Mouse (Mus musculus) testis, postnatal 10 days (tissue): ENCODE results near the gene Itpr1.

ENCODE experiments used
- DNase-seq: peaks from one replicate; pipeline ENCODE4 v3.0.0; 2021; ENCODE audit warnings: low spot score

The Itpr1 gene

GRCm38 (mm10) chr6:108325948-108326411, 113.1 kb downstream of the Itpr1 start:
- DNase-seq = no peak

- no peak for DNase-seq
Observed at GRCm38 (mm10) chr6:108326751-108327161, 113.9 kb downstream of the Itpr1 start.

GRCm38 (mm10) chr6:108327561-108327960, 114.7 kb downstream of the Itpr1 start:
- DNase-seq = no peak

- DNase-seq = no peak
Observed at GRCm38 (mm10) chr6:108328296-108328695, 115.4 kb downstream of the Itpr1 start.

DNA sequence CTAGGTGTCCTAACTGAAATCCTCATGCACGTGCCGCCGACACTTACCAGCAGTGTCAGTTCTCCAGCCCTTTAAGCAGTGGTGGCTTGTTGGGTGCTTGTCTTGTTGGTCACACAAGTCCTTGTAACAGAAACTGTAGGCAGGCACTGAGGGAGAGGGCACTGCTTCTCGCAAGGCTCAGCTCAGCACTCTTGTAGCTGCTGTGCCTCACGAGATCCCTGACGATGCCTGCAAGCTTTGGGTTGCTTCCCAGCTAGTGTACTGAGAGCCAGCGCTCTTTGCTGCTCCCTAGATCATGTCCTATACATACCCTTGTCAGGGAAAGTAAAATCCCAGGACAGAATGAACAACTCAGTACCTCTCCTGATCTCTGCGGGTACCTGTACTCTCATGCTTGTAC, 117.6 kb downstream of the Itpr1 start:
- no peak for DNase-seq

DNA sequence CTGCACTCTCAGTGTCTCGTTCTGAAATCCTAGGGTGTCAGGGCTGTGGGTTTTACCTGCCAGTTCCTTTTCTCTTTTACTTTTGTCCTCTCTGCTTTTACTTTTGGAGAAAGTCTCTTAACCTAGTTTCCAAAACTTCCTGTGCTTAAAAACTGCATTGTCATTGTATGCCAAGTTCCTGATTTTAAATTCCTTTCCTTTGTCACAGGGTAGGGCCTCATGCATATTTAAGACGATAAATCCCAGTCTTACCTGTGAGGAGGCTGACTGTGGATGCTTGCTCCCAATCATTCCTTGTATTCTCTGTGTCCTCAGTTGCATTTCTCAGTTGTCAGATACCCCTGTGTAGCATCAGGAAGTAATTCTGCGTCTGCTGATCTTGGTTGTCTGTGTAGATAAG, 118.4 kb downstream of the Itpr1 start:
- DNase-seq = no peak

DNA sequence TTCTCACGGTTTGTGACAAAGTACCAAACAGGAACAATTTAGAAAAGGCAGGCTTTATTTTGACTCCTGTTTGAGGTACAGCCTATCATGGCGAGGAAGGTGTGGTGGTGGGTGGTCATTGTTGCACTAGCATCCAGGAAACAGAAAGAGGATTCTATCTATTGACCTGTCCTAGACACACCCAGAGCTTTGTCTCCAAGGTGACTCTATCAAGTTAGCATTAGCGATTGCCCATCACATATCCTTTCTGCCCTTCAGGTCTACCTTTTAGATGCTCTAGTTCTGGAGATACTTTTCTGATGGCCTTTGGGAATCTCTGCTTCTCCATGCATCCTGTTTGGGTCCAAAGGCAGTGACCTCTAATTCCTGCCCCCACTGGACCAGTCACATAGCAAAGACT, 121.2 kb downstream of the Itpr1 start:
- no peak for DNase-seq

DNA sequence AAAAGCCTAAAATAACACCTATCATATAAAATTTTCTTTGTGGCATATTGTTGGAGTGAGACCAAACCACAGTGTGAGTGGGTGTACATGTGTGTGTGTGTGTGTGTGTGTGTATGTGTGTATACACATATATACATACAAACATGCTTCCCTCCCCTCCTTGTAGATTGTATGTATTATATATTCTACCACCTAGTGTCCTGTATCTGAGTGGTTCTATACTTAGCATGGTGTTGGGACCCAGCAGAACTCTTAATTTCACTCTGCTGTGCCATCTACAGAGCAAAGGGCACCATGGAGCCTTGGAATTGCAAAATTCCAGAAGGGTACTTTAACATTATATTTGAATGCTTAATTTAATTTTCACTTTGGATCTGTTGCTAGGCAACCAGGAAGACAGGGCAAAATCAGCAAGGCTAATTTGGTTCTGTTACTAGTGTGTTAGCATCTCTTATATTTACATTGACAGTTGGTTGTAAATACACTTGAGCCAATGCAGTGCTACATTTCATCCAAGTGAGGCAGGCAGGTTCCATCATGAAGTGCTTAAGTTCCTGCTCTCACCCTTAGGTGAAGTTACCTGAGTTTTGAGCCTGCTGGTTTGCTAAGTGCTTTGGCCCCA, 122.4 kb downstream of the Itpr1 start:
- no peak for DNase-seq

- no peak for DNase-seq
Observed at GRCm38 (mm10) chr6:108336506-108336905, 123.6 kb downstream of the Itpr1 start.

DNA sequence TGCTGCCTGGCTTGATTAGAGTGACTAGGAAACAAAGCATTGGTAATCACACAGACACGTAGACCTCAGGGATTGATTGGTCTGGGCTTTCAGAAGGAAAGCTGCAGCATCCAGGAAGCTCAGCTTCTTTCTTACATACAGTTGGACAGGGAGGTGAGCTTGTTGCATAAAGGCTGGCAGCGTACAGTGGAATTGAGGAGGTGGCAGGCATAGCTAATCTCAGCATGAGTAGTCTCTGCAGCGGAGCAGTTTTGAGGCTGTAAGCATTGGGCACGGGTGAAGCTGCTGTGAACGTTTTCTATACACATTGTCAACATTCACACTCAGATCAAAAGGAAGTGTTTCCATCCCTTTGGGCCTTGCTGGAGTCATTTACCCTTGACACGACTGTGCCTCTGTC, 124.4 kb downstream of the Itpr1 start:
- DNase-seq = no peak

DNA sequence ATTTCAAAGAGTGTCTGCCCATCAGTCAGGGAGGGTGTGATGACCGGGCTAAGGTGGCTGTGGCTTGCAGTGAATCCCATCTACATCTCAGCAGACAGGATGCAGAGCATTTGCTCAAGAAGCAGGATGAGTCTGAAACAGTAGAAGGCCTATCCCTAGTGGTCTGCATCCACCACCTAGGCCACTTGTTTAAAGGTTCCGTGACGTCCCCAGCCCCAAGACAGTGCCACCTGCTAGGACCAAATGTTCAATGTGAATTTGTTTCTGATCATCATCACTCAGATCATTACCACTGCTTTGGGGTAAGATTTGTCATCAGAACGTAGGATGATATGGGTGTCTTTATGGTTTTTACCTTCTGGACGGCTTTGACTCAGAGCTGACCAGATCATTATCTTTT, 125.5 kb downstream of the Itpr1 start:
- no peak for DNase-seq

DNA sequence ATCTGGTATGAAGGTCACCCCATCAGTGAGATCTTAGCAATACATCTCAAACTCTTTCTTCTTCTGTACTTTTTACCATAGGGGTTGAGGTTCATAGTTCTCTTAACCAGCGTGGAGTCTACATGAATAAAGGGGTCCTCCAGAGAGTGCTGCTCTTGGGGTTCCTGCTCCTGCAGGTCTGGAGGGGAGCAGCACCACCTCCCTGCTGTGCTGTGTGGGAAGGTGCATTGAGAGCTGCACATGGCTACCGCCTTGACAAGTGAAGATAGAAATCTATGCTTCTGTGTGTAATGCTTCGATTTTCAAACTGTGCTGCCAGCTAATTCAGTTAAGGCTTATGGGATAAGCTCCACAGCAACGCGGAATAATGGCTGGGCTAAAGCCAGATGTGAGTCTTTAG, 130.1 kb downstream of the Itpr1 start:
- DNase-seq = no peak

DNA sequence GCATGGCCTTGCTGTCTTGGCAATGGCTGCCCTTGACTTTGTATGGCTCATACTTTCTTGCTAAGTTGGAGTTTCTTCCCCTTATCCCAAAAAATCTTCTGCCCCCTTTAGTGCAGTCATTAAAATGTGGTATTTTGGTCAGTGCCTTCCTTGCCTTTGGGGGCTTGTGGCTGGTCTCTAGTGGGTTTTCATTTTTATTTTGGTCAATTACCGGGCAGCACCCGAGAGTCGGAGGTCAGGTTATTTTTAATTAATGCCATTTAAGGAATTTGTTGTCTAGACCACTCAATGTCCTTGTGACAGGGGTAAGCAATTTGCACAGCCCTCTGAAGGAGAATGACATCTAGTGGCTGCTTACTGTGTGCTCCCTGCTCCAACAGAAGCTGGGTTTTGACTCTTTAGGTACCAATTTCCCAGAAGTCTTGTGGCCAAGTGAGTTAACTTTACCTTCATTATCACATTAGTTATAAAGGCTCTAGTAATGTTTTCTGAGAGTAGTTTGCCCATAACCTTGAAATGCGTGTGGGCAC, 130.9 kb downstream of the Itpr1 start:
- no peak for DNase-seq

DNA sequence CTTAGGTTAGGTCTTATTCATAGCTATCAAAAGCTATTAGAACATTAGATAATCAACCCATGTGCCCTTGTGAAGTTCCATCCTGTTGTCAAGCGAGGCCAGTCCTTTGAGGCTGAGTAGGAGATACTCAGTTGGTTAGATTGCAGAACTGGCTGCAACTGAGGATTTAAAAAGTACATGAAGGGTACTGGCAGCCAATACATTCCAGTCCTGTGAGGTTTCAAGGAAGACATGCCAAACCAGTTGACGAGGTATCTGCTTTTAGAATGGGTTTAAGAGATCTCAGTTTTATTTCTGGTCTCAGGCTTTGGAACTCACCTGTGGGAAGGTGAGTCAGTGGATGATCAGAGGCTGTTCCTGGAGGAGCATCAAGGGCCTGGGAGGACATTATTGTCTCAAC, 137.9 kb downstream of the Itpr1 start:
- no peak for DNase-seq

- no peak for DNase-seq
Observed at GRCm38 (mm10) chr6:108351998-108352397, 139.1 kb downstream of the Itpr1 start.

- DNase-seq = no peak
Observed at GRCm38 (mm10) chr6:108367412-108367811, 154.5 kb downstream of the Itpr1 start.

- DNase-seq = no peak
Observed at GRCm38 (mm10) chr6:108369031-108369430, 156.1 kb downstream of the Itpr1 start.

- DNase-seq = no peak
Observed at GRCm38 (mm10) chr6:108371347-108371893, 158.5 kb downstream of the Itpr1 start.

DNA sequence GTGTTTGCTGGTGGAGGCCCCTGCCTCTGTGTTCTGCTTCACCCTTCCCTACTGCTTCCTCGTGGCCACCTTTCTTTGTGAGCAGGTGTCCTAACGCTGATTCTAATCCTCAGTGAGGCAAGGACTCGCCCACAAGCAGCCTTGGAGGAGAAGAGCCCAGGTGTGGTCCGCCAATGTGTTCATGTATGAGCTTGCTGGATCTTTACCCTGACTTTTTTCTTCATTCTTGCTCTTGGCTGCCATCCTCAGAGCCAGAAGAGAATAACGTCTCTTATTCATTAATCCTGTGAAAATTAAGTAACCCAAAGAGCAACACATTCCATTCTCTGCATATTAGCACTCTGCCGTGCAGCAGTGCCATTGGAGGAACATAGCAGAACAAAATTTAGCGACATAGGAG, 161.1 kb downstream of the Itpr1 start:
- DNase-seq = no peak

- no peak for DNase-seq
Observed at GRCm38 (mm10) chr6:108379041-108379440, 166.1 kb downstream of the Itpr1 start.

DNA sequence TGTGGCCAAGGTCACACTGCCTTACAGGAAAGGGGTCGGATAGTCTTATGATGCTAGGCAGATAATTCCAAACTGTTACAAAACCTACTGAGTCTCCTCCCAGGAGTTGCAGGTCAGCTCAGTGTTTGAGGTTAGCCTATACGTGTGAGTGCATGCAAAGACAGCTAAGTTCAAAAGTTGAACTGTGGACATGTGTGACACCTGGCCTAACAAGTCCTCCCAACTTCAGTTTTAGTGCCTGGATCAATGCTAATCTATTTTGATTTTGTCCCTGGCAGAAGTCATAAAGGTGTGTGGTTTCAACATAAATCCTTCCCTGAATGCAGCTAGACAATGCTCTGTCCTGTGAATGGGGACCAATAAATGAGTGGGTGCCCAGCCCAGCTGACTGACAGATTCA, 167.3 kb downstream of the Itpr1 start:
- no peak for DNase-seq

- DNase-seq = no peak
Observed at GRCm38 (mm10) chr6:108390624-108391324, 177.9 kb downstream of the Itpr1 start.

DNA sequence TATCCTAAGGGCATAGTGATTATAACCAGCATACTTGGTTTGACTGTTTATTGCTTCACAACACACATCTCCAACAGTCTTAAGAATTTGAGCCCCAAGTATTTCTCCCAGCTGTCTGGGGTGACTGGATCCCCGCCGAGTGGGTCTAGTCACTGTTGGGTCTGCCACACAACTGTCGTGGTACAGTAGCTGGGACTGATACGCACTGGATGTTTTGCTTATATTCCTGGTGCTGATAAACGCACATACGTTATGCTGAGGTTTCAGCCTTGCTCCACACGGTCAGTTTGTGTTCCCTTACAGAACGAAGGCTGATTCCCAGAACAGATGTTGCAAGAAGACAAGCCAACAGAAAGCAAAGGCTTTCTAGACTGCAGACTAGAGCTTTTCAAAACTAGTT, 180.2 kb downstream of the Itpr1 start:
- no peak for DNase-seq
